Mouse (Mus musculus) thymus, postnatal 10 days (tissue): ENCODE results near the gene Mdh2.
A peak's percentile ranks its signal among the peaks of the same experiment; 100 is the strongest.

ENCODE experiments used
- DNase-seq, 2 experiments: peaks; one replicate each; pipeline ENCODE4 v3.0.0; 2021; ENCODE audit warnings: low spot score in 2 of 2

Mdh2 gene

GRCm38 (mm10) chr5:135776546-135776945 is 1.7 kb upstream of the Mdh2 start:
- DNase-seq: no peak

GRCm38 (mm10) chr5:135777796-135778470 is 347 bp upstream of the Mdh2 start, which contains the start of gene Styxl1:
TSS of gene Styxl1 (minus strand) at chr5:135778385.
- DNase-seq: no peak

GRCm38 (mm10) chr5:135780331-135780730 is 2.1 kb downstream of the Mdh2 start:
- DNase-seq: no peak

- DNase-seq: no peak
These were observed 4.6 kb downstream of the Mdh2 start for GRCm38 (mm10) chr5:135782901-135783300.

- peak; percentile 51 to 84 for DNase-seq
These were observed 15.9 kb downstream of the Mdh2 start for GRCm38 (mm10) chr5:135793996-135794858.

- no peak for DNase-seq
These were observed 16.5 kb downstream of the Mdh2 start for GRCm38 (mm10) chr5:135794859-135795181.

- no peak for DNase-seq
These were observed 21.5 kb downstream of the Mdh2 start for GRCm38 (mm10) chr5:135799746-135800145.

- no peak for DNase-seq
These were observed 22.6 kb downstream of the Mdh2 start for GRCm38 (mm10) chr5:135800927-135801326.

- DNase-seq: no peak
These were observed 24.4 kb downstream of the Mdh2 start for GRCm38 (mm10) chr5:135802641-135803040.

GRCm38 (mm10) chr5:135803135-135803534 is 24.9 kb downstream of the Mdh2 start:
- DNase-seq: no peak

GRCm38 (mm10) chr5:135803676-135804075 is 25.4 kb downstream of the Mdh2 start:
- no peak for DNase-seq

GRCm38 (mm10) chr5:135804735-135805134 is 26.5 kb downstream of the Mdh2 start:
- DNase-seq: no peak

- peak; percentile 80 to 95 for DNase-seq
These were observed 28.4 kb downstream of the Mdh2 start, which contains the start of gene Srrm3 for GRCm38 (mm10) chr5:135806555-135807262. TSS of gene Srrm3 (plus strand) at chr5:135806890.

GRCm38 (mm10) chr5:135807263-135807637 is 29.0 kb downstream of the Mdh2 start:
- no peak for DNase-seq

GRCm38 (mm10) chr5:135812991-135813390 is 34.7 kb downstream of the Mdh2 start:
- DNase-seq: no peak

- DNase-seq: no peak
These were observed 40.2 kb downstream of the Mdh2 start for GRCm38 (mm10) chr5:135818491-135818890.

GRCm38 (mm10) chr5:135822316-135822944 is 44.1 kb downstream of the Mdh2 start:
- no peak for DNase-seq

- no peak for DNase-seq
These were observed 46.2 kb downstream of the Mdh2 start for GRCm38 (mm10) chr5:135824517-135824916.

GRCm38 (mm10) chr5:135826225-135826624 is 47.9 kb downstream of the Mdh2 start:
- DNase-seq: no peak

- no peak for DNase-seq
These were observed 51.1 kb downstream of the Mdh2 start for GRCm38 (mm10) chr5:135829381-135829780.

- DNase-seq: no peak
These were observed 54.4 kb downstream of the Mdh2 start for GRCm38 (mm10) chr5:135832729-135833128.
